Mouse (Mus musculus): ENCODE measurements around the gene Mpg.

DNA sequence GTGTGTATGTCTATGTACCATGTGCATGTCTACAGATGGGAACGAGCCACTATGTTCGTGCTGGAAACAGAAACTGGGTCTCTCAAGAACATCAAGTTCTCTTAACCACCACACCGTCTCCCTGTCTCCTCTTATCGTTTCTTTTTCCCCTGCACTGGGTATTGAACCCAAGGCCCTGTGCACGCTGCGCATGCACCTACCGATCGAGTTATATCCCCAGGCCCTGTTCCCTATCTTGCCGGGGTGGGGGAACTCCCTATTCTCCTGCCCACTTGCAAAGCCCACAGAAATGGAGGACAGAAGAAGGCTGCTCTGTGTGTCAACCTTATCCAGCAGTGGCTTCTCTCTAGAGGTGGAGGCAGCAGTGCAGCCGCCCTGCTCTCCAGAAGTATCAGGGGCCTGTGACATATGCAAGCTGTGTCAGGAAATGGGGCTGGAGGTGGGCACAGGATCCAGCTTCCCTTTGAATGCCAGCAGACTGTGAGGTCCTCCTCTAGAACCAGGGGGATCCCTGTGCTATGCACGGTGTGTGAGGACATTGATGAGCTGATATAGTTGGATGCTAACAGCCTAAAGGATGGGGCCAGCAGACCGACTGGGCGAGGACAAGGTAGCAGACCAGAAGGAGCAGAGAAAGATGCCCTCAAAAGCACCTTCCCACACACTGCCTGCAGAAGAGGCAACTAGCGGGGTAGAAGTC is 27.9 kb upstream of the Mpg start:
- no peak for TF ChIP-seq POLR2A (IDR thresholded peaks at IDR 0.05; ENCODE audit: insufficient read depth, low read depth, low read length)
- no peak for TF ChIP-seq CTCF (IDR thresholded peaks at IDR 0.05; ENCODE audit: insufficient read depth, low read depth, low read length)
